Mouse (Mus musculus) brain, embryonic 14.5 days (tissue): ENCODE measurements around the gene Sgip1. TPM values are rescaled to one million over a fixed set of nuclear protein-coding genes. Genes with fewer than 3 reads are reported as not detected.

Experiments
- DNase-seq: peaks from one replicate; pipeline ENCODE4 v3.0.0-alpha.2; 2011; ENCODE audit warnings: low read depth
- CTCF ChIP-seq: fragments of 200-500 bp; IDR thresholded peaks from 2 replicates; pipeline ENCODE4 v1.5.1; 2012; ENCODE audit warnings: inconsistent platforms, mild to moderate bottlenecking, moderate library complexity, borderline replicate concordance; ENCODE audit not compliant: insufficient read depth, insufficient read length; ENCODE audit errors: extremely low read depth
- POLR2A ChIP-seq: fragments of 200-500 bp; IDR thresholded peaks from 2 replicates; pipeline ENCODE4 v1.6.1; 2012; ENCODE audit warnings: mild to moderate bottlenecking, inconsistent platforms, borderline replicate concordance; ENCODE audit not compliant: poor library complexity, insufficient read depth, insufficient read length, severe bottlenecking; ENCODE audit errors: extremely low read depth
- polyA plus RNA-seq: library from polyadenylated mRNA; depleted of rRNA; stranded (reverse); fragments of >200 nt; gene quantifications from 2 replicates; pipeline ENCODE4 v1.2.3, GENCODE M21; 2012

The Sgip1 gene
- polyA plus RNA-seq, 1 experiment, result 44.3 TPM

GRCm38 (mm10) chr4:102883142-102883541 is 142.0 kb downstream of the Sgip1 start:
- TF ChIP-seq POLR2A, result no peak
- no peak for DNase-seq

GRCm38 (mm10) chr4:102884228-102884627 is 143.1 kb downstream of the Sgip1 start:
- DNase-seq, result no peak
- no peak for TF ChIP-seq POLR2A
- no peak for TF ChIP-seq CTCF

GRCm38 (mm10) chr4:102886459-102886858 is 145.4 kb downstream of the Sgip1 start:
- TF ChIP-seq POLR2A, result no peak
- TF ChIP-seq CTCF, result no peak
- no peak for DNase-seq

- no peak for DNase-seq
- TF ChIP-seq POLR2A (no peak), CTCF (no peak)
Measured at GRCm38 (mm10) chr4:102886902-102887301, 145.8 kb downstream of the Sgip1 start.

- DNase-seq, result no peak
- no peak for TF ChIP-seq CTCF
- TF ChIP-seq POLR2A, result no peak
Measured at GRCm38 (mm10) chr4:102887770-102888689, 146.9 kb downstream of the Sgip1 start.

GRCm38 (mm10) chr4:102895866-102896265 is 154.8 kb downstream of the Sgip1 start:
- TF ChIP-seq CTCF (no peak), POLR2A (no peak)
- DNase-seq, result no peak

GRCm38 (mm10) chr4:102898987-102899386 is 157.9 kb downstream of the Sgip1 start:
- TF ChIP-seq POLR2A, result no peak
- DNase-seq, result no peak

GRCm38 (mm10) chr4:102899683-102900082 is 158.6 kb downstream of the Sgip1 start:
- TF ChIP-seq POLR2A (no peak), CTCF (no peak)
- no peak for DNase-seq

- no peak for TF ChIP-seq CTCF
- no peak for DNase-seq
Measured at GRCm38 (mm10) chr4:102900166-102900565, 159.1 kb downstream of the Sgip1 start.

GRCm38 (mm10) chr4:102907843-102908427 is 166.8 kb downstream of the Sgip1 start:
- no peak for DNase-seq
- no peak for TF ChIP-seq CTCF

GRCm38 (mm10) chr4:102910191-102910590 is 169.1 kb downstream of the Sgip1 start:
- TF ChIP-seq POLR2A, result no peak
- no peak for TF ChIP-seq CTCF
- no peak for DNase-seq

GRCm38 (mm10) chr4:102913176-102913575 is 172.1 kb downstream of the Sgip1 start:
- TF ChIP-seq CTCF (no peak), POLR2A (no peak)
- no peak for DNase-seq
